In genomic region chr5:110835959-110836358, GRCm38 (mm10) we compare ENCODE assay signal across 8 mouse cellular contexts. TPM values are rescaled to one million over a fixed set of nuclear protein-coding genes. Genes with fewer than 3 reads are reported as not detected.
DNase-seq lines count a peak whose midpoint lies in the region; ATAC-seq and TF ChIP-seq lines count a peak whose summit lies in the region.

No protein-coding gene starts in this region.

- WGBS in kidney, postnatal 0 days: 23% methylated on average over 3 of the region's 3 CpGs
- WGBS in kidney, embryonic 16.5 days: 21% methylated on average over 3 of the region's 3 CpGs
- WGBS in embryonic facial prominence, embryonic 11.5 days: 38% methylated on average over 3 of the region's 3 CpGs
- WGBS in liver, embryonic 11.5 days: 3% methylated on average over 3 of the region's 3 CpGs

- H3K27ac ChIP-seq in kidney, postnatal 0 days: no peak overlapping the region
- no peak overlapping the region for H3K27ac ChIP-seq in kidney, embryonic 16.5 days (ENCODE audit: low read length)
- no peak overlapping the region for H3K27ac ChIP-seq in embryonic facial prominence, embryonic 11.5 days (replicated peaks; ENCODE audit: low read depth, low read length)
- peak overlapping the region; percentile 88 for H3K27ac ChIP-seq in liver, embryonic 11.5 days (ENCODE audit: low read depth, low read length)

- DNase-seq in kidney, postnatal 0 days (ENCODE audit: low spot score): peak; percentile 69
- DNase-seq in adrenal gland, adult 2 months: peak; percentile 53
- DNase-seq in embryonic facial prominence, embryonic 11.5 days (ENCODE audit: low spot score): peak; percentile 48
- peak; percentile 42 for DNase-seq in heart, postnatal 25 days (ENCODE audit: low spot score)
- DNase-seq in liver, embryonic 11.5 days (ENCODE audit: low spot score): peak; percentile 70
- DNase-seq in right cerebral cortex, adult 2 months (ENCODE audit: low spot score in 2 of 2): peak; percentile 42 to 66

- peak; percentile 74 for TF ChIP-seq CTCF in kidney, postnatal 0 days (IDR thresholded peaks at IDR 0.05; ENCODE audit: low read depth)

- H3K4me2 ChIP-seq in kidney, postnatal 0 days (ENCODE audit: low read length): no peak overlapping the region
- no peak overlapping the region for H3K4me2 ChIP-seq in kidney, embryonic 16.5 days (replicated peaks; ENCODE audit: low read depth, low read length)
- no peak overlapping the region for H3K4me2 ChIP-seq in embryonic facial prominence, embryonic 11.5 days (ENCODE audit: low read depth, low read length)
- peak overlapping the region; percentile 52 for H3K4me2 ChIP-seq in liver, embryonic 11.5 days

- no peak for ATAC-seq in kidney, postnatal 0 days (replicated peaks; ENCODE audit: low FRiP score, low read depth)
- no peak for ATAC-seq in kidney, embryonic 16.5 days (ENCODE audit: low FRiP score, low TSS enrichment)
- ATAC-seq in embryonic facial prominence, embryonic 11.5 days (replicated peaks; ENCODE audit: insufficient number of reproducible peaks, low FRiP score, low TSS enrichment, low read depth): no peak
- ATAC-seq in liver, embryonic 11.5 days (replicated peaks; ENCODE audit: low FRiP score): peak; percentile 82
- no peak for ATAC-seq in activated CD4-positive, CD25-positive, alpha-beta regulatory T cell, adult 4 months

- H3K36me3 ChIP-seq in kidney, postnatal 0 days (ENCODE audit: insufficient read depth, low read length): 0 out of 2 replicates have a peak, but pooled peaks cover 8% of the 10 kb centered on the region
- H3K36me3 ChIP-seq in kidney, embryonic 16.5 days (ENCODE audit: insufficient read depth, low read length): 0 out of 2 replicates have a peak, but pooled peaks cover 4% of the 10 kb centered on the region
- no peaks in the 10 kb centered on the region for H3K36me3 ChIP-seq in embryonic facial prominence, embryonic 11.5 days (replicated peaks; ENCODE audit: control insufficient read depth, insufficient read depth, low read depth, low read length)
- peaks cover 4% of the 10 kb centered on the region; the same call in 1 of the 2 replicates for H3K36me3 ChIP-seq in liver, embryonic 11.5 days (ENCODE audit: control insufficient read depth, insufficient read depth, low read length)

- no peaks in the 10 kb centered on the region for H3K27me3 ChIP-seq in kidney, postnatal 0 days (ENCODE audit: insufficient read depth, low read length)
- no peaks in the 10 kb centered on the region for H3K27me3 ChIP-seq in kidney, embryonic 16.5 days (ENCODE audit: insufficient read depth, low read length)
- H3K27me3 ChIP-seq in embryonic facial prominence, embryonic 11.5 days (ENCODE audit: control insufficient read depth, insufficient read depth, low read length): no peaks in the 10 kb centered on the region
- no peaks in the 10 kb centered on the region for H3K27me3 ChIP-seq in liver, embryonic 11.5 days (replicated peaks; ENCODE audit: control insufficient read depth, insufficient read depth, low read length)

- intact Hi-C loops in heart, postnatal 25 days (cut with DNase I): loop anchor here (2.0 to 10.0 kb wide), 4 partner anchors 87 to 499 kb away; partner anchors contain the start of gene Pitpnb

- H3K4me1 ChIP-seq in kidney, postnatal 0 days (replicated peaks; ENCODE audit: insufficient read depth, low read length): peaks cover 6% of the 10 kb centered on the region; the same call in 1 of the 2 replicates
- peaks cover 10% of the 10 kb centered on the region; the same call in 1 of the 2 replicates for H3K4me1 ChIP-seq in kidney, embryonic 16.5 days (ENCODE audit: insufficient read depth, low read length)
- no peaks in the 10 kb centered on the region for H3K4me1 ChIP-seq in embryonic facial prominence, embryonic 11.5 days (ENCODE audit: control insufficient read depth, insufficient read depth, low read length)
- H3K4me1 ChIP-seq in liver, embryonic 11.5 days (replicated peaks; ENCODE audit: control insufficient read depth, insufficient read depth, low read length): peaks cover 27% of the 10 kb centered on the region

- H3K4me3 ChIP-seq in kidney, postnatal 0 days (replicated peaks; ENCODE audit: low read depth, low read length): no peak overlapping the region
- H3K4me3 ChIP-seq in kidney, embryonic 16.5 days (ENCODE audit: low read length): no peak overlapping the region
- no peak overlapping the region for H3K4me3 ChIP-seq in embryonic facial prominence, embryonic 11.5 days (ENCODE audit: low read depth, low read length)
- H3K4me3 ChIP-seq in liver, embryonic 11.5 days (ENCODE audit: low read depth, low read length): peak overlapping the region; percentile 11; the same call in 1 of the 2 replicates

- H3K9me3 ChIP-seq in kidney, postnatal 0 days (replicated peaks; ENCODE audit: low read length): no peaks in the 10 kb centered on the region
- no peaks in the 10 kb centered on the region for H3K9me3 ChIP-seq in kidney, embryonic 16.5 days (ENCODE audit: low read length)
- no peaks in the 10 kb centered on the region for H3K9me3 ChIP-seq in embryonic facial prominence, embryonic 11.5 days (replicated peaks; ENCODE audit: control insufficient read depth, low read length)
- no peaks in the 10 kb centered on the region for H3K9me3 ChIP-seq in liver, embryonic 11.5 days (ENCODE audit: control insufficient read depth, low read length)

- H3K9ac ChIP-seq in kidney, postnatal 0 days (ENCODE audit: low read depth, low read length): no peak overlapping the region
- no peak overlapping the region for H3K9ac ChIP-seq in kidney, embryonic 16.5 days (replicated peaks; ENCODE audit: low read length)
- H3K9ac ChIP-seq in embryonic facial prominence, embryonic 11.5 days (replicated peaks; ENCODE audit: low read length): no peak overlapping the region
- H3K9ac ChIP-seq in liver, embryonic 11.5 days (ENCODE audit: low read depth, low read length): peak overlapping the region; percentile 43

RNA-seq across cellular contexts. Expression of gene Hscb, which starts 3.6 kb away (rescaled TPM):
- 51.3 and 52.2 TPM in 2 replicates for polyA plus RNA-seq in kidney, postnatal 0 days (2015; fragmentation: Nextera tagmentation; extraction: Ambion mirVana)
- polyA plus RNA-seq in kidney, embryonic 16.5 days (2015; fragmentation: Nextera tagmentation; extraction: Ambion mirVana): 32.1 and 35.3 TPM in 2 replicates
- total RNA-seq in adrenal gland, adult 2 months (2021): 10 to 100 TPM; 14.4 to 17.3 TPM
- polyA plus RNA-seq in adrenal gland, adult 2 months (2012; rRNA removed): 9.9 and 10.8 TPM in 2 replicates
- polyA plus RNA-seq in embryonic facial prominence, embryonic 11.5 days (2014; fragmentation: Nextera tagmentation; extraction: Ambion mirVana): 27.1 and 28.7 TPM in 2 replicates
- total RNA-seq in heart, postnatal 25 days (2021): 10 to 100 TPM; 18.8 to 21.1 TPM
- polyA plus RNA-seq in liver, embryonic 11.5 days (2014; fragmentation: Nextera tagmentation; extraction: Ambion mirVana): 38.0 and 44.1 TPM in 2 replicates
- 10 to 100 TPM; 54.5 to 54.9 TPM for polyA plus RNA-seq in activated CD4-positive, CD25-positive, alpha-beta regulatory T cell, adult 4 months (2017; shearing (Covaris generic))

RNA-seq across cellular contexts. Expression of gene Chek2, which starts 3.8 kb away (rescaled TPM):
- 12.9 and 14.3 TPM in 2 replicates for polyA plus RNA-seq in kidney, postnatal 0 days (2015; fragmentation: Nextera tagmentation; extraction: Ambion mirVana)
- 32.8 and 36.7 TPM in 2 replicates for polyA plus RNA-seq in kidney, embryonic 16.5 days (2015; fragmentation: Nextera tagmentation; extraction: Ambion mirVana)
- total RNA-seq in adrenal gland, adult 2 months (2021): 1 to 10 TPM; 3.4 to 3.6 TPM
- polyA plus RNA-seq in adrenal gland, adult 2 months (2012; rRNA removed): 2.6 and 3.7 TPM in 2 replicates
- polyA plus RNA-seq in embryonic facial prominence, embryonic 11.5 days (2014; fragmentation: Nextera tagmentation; extraction: Ambion mirVana): 24.7 and 25.5 TPM in 2 replicates
- 1 to 10 TPM; 3.3 to 4.5 TPM for total RNA-seq in heart, postnatal 25 days (2021)
- 62.6 and 68.2 TPM in 2 replicates for polyA plus RNA-seq in liver, embryonic 11.5 days (2014; fragmentation: Nextera tagmentation; extraction: Ambion mirVana)
- 10 to 100 TPM in 1 of 2 experiments, 1 to 10 TPM in 1; 7.4 to 10.6 TPM for polyA plus RNA-seq in activated CD4-positive, CD25-positive, alpha-beta regulatory T cell, adult 4 months (2017; shearing (Covaris generic))

RNA-seq across cellular contexts. Expression of gene Ulk1, which starts 26.1 kb away (rescaled TPM):
- 11.4 and 12.2 TPM in 2 replicates for polyA plus RNA-seq in kidney, postnatal 0 days (2015; fragmentation: Nextera tagmentation; extraction: Ambion mirVana)
- 18.6 and 19.5 TPM in 2 replicates for polyA plus RNA-seq in kidney, embryonic 16.5 days (2015; fragmentation: Nextera tagmentation; extraction: Ambion mirVana)
- 10 to 100 TPM; 38.1 to 49.7 TPM for total RNA-seq in adrenal gland, adult 2 months (2021)
- polyA plus RNA-seq in adrenal gland, adult 2 months (2012; rRNA removed): 71.4 and 95.4 TPM in 2 replicates
- 27.4 and 29.2 TPM in 2 replicates for polyA plus RNA-seq in embryonic facial prominence, embryonic 11.5 days (2014; fragmentation: Nextera tagmentation; extraction: Ambion mirVana)
- total RNA-seq in heart, postnatal 25 days (2021): 10 to 100 TPM; 73.2 to 78.0 TPM
- polyA plus RNA-seq in liver, embryonic 11.5 days (2014; fragmentation: Nextera tagmentation; extraction: Ambion mirVana): 13.8 and 15.7 TPM in 2 replicates
- polyA plus RNA-seq in activated CD4-positive, CD25-positive, alpha-beta regulatory T cell, adult 4 months (2017; shearing (Covaris generic)): 10 to 100 TPM; 10.8 to 10.9 TPM

RNA-seq across cellular contexts. Expression of gene Ttc28, which starts 43.6 kb away (rescaled TPM):
- 8.1 and 8.7 TPM in 2 replicates for polyA plus RNA-seq in kidney, postnatal 0 days (2015; fragmentation: Nextera tagmentation; extraction: Ambion mirVana)
- polyA plus RNA-seq in kidney, embryonic 16.5 days (2015; fragmentation: Nextera tagmentation; extraction: Ambion mirVana): 12.1 and 14.7 TPM in 2 replicates
- total RNA-seq in adrenal gland, adult 2 months (2021): 10 to 100 TPM; 17.2 to 21.1 TPM
- 14.1 and 17.0 TPM in 2 replicates for polyA plus RNA-seq in adrenal gland, adult 2 months (2012; rRNA removed)
- polyA plus RNA-seq in embryonic facial prominence, embryonic 11.5 days (2014; fragmentation: Nextera tagmentation; extraction: Ambion mirVana): 11.7 and 12.0 TPM in 2 replicates
- 10 to 100 TPM; 13.3 to 16.9 TPM for total RNA-seq in heart, postnatal 25 days (2021)
- polyA plus RNA-seq in liver, embryonic 11.5 days (2014; fragmentation: Nextera tagmentation; extraction: Ambion mirVana): 5.5 and 5.7 TPM in 2 replicates
- 1 to 10 TPM; 1.9 to 2.6 TPM for polyA plus RNA-seq in activated CD4-positive, CD25-positive, alpha-beta regulatory T cell, adult 4 months (2017; shearing (Covaris generic))

RNA-seq across cellular contexts. Expression of gene Pus1, which starts 55.5 kb away (rescaled TPM):
- polyA plus RNA-seq in kidney, postnatal 0 days (2015; fragmentation: Nextera tagmentation; extraction: Ambion mirVana): 34.3 and 36.9 TPM in 2 replicates
- 44.4 and 45.1 TPM in 2 replicates for polyA plus RNA-seq in kidney, embryonic 16.5 days (2015; fragmentation: Nextera tagmentation; extraction: Ambion mirVana)
- 10 to 100 TPM; 37.0 to 54.3 TPM for total RNA-seq in adrenal gland, adult 2 months (2021)
- 23.1 and 29.4 TPM in 2 replicates for polyA plus RNA-seq in adrenal gland, adult 2 months (2012; rRNA removed)
- polyA plus RNA-seq in embryonic facial prominence, embryonic 11.5 days (2014; fragmentation: Nextera tagmentation; extraction: Ambion mirVana): 16.3 and 18.0 TPM in 2 replicates
- total RNA-seq in heart, postnatal 25 days (2021): 10 to 100 TPM; 16.1 to 17.9 TPM
- polyA plus RNA-seq in liver, embryonic 11.5 days (2014; fragmentation: Nextera tagmentation; extraction: Ambion mirVana): 49.8 and 54.3 TPM in 2 replicates
- polyA plus RNA-seq in activated CD4-positive, CD25-positive, alpha-beta regulatory T cell, adult 4 months (2017; shearing (Covaris generic)): 10 to 100 TPM; 22.0 to 33.8 TPM
